Mouse (Mus musculus) mouse embryonic stem cell (cell line): ENCODE data around the gene Hoxa9.

Experiments
- in situ Hi-C, 2 experiments: fragments of 300-500 bp; cut with MboI; formaldehyde crosslinking; loops; 1 replicate in 1 of 2; 3 replicates in 1 of 2; pipeline ENCODE4 v1.14.3; 2019 to 2020; ENCODE audit warnings: low sequenced_read_pairs in 2 of 2, low pct_unique_long_range_greater_than_20kb in 1 of 2, mixed read lengths in 1 of 2; ENCODE audit not compliant: unreplicated experiment in 1 of 2

Hoxa9 gene

GRCm38 (mm10) chr6:52236806-52237205, 5.9 kb upstream of the Hoxa9 start:
- in situ Hi-C loops, result loop anchor here in 1 of 2 experiments (25.0 kb wide), 1 partner anchor 1050 kb away; no protein-coding TSS in a partner anchor

GRCm38 (mm10) chr6:52235866-52236265, 5.0 kb upstream of the Hoxa9 start:
- in situ Hi-C loops, result loop anchor here in 1 of 2 experiments (25.0 kb wide), 1 partner anchor 1049 kb away; no protein-coding TSS in a partner anchor

GRCm38 (mm10) chr6:52235267-52235666, 4.4 kb upstream of the Hoxa9 start:
- in situ Hi-C loops, result loop anchor here in 1 of 2 experiments (25.0 kb wide), 1 partner anchor 1048 kb away; no protein-coding TSS in a partner anchor

- in situ Hi-C loops, result loop anchor here in 1 of 2 experiments (25.0 kb wide), 1 partner anchor 1047 kb away; no protein-coding TSS in a partner anchor
Measured at GRCm38 (mm10) chr6:52234428-52235140, 3.7 kb upstream of the Hoxa9 start.

- in situ Hi-C loops, result loop anchor here in 1 of 2 experiments (25.0 kb wide), 1 partner anchor 1046 kb away; no protein-coding TSS in a partner anchor
Measured at GRCm38 (mm10) chr6:52233546-52234427, 2.9 kb upstream of the Hoxa9 start.

GRCm38 (mm10) chr6:52232984-52233545, 2.2 kb upstream of the Hoxa9 start:
- in situ Hi-C loops, result loop anchor here in 1 of 2 experiments (25.0 kb wide), 1 partner anchor 1046 kb away; no protein-coding TSS in a partner anchor

- in situ Hi-C loops, result loop anchor here in 1 of 2 experiments (25.0 kb wide), 1 partner anchor 1045 kb away; no protein-coding TSS in a partner anchor
Measured at GRCm38 (mm10) chr6:52232568-52232965, 1.7 kb upstream of the Hoxa9 start.

- in situ Hi-C loops, result loop anchor here in 1 of 2 experiments (25.0 kb wide), 1 partner anchor 1045 kb away; no protein-coding TSS in a partner anchor
Measured at GRCm38 (mm10) chr6:52231885-52232567, 1.1 kb upstream of the Hoxa9 start.

- in situ Hi-C loops, result loop anchor here (10.0 to 25.0 kb wide), 3 partner anchors 445 to 1042 kb away; no protein-coding TSS in a partner anchor
Measured at GRCm38 (mm10) chr6:52229558-52230416, 1.1 kb downstream of the Hoxa9 start.

- in situ Hi-C loops, result loop anchor here (10.0 to 25.0 kb wide), 3 partner anchors 444 to 1041 kb away; no protein-coding TSS in a partner anchor
Measured at GRCm38 (mm10) chr6:52228475-52229465, 2.1 kb downstream of the Hoxa9 start.

GRCm38 (mm10) chr6:52227470-52228222, 3.2 kb downstream of the Hoxa9 start:
- in situ Hi-C loops, result loop anchor here (10.0 to 25.0 kb wide), 3 partner anchors 443 to 1040 kb away; no protein-coding TSS in a partner anchor

GRCm38 (mm10) chr6:52226569-52227257, 4.2 kb downstream of the Hoxa9 start:
- in situ Hi-C loops, result loop anchor here (10.0 to 25.0 kb wide), 3 partner anchors 442 to 1039 kb away; no protein-coding TSS in a partner anchor

- in situ Hi-C loops, result loop anchor here (10.0 to 25.0 kb wide), 3 partner anchors 441 to 1039 kb away; no protein-coding TSS in a partner anchor
Measured at GRCm38 (mm10) chr6:52225612-52226568, 5.0 kb downstream of the Hoxa9 start.
